Mouse (Mus musculus): ENCODE results near the gene Prmt1. TPM values are rescaled to one million over a fixed set of nuclear protein-coding genes. Genes with fewer than 3 reads are reported as not detected.

Gene Prmt1
- total RNA-seq, 2 experiments from 2014 or later: 143 to 150 TPM

DNA sequence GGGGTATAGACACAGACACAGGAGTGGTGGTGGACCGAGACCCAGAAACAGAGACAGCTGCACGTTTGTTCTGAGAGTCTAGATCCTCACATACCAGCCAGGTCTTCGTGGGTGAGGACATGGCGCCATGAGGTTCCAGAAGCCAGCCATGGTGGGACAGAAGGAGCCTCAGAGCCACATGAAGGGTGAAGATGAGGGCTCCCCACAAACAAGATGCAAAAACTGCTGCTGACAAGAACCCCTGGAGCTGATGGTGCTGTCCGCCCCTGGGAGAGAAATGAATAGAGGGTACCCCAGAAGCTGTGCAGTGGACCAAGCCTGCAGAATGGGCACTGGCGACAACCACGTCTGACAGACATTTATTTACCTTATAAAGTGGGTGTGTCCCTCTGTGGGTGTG, 15.2 kb downstream of the Prmt1 start:
- DNase-seq (ENCODE audit: extremely low spot score in 1 of 2, low spot score in 2 of 2): no peak
- Histone ChIP-seq H3K27ac (no peak overlapping the region; the same call in 1 of the 2 replicates), H3K4me3 (peak overlapping the region; percentile 49; the same call in 1 of the 2 replicates)
- intact Hi-C loops (cut with DNase I): no loop called here
- no peak for TF ChIP-seq CTCF (IDR thresholded peaks at IDR 0.05)

DNA sequence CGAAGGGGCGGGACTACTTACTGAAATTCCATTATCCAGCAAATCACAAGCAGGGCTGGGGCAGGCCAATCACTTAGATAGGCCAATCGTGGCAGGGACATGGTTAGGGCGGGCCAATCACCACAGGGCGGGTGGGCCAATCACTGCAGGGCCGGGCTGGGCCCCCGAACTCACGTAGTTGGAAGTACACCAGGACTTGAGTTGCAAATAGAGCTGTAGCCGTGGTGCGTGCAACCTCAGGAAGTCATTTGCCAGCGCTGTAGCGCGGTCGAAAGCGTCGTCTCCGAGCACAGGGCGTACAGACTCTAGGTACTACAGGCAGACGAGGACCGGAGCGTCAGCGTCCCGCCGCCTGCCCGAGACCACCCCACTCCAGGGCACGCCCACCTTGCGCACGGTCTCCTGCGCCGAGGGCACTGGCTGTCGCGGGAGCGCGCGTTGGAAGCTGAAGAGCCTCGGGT, 16.1 kb downstream of the Prmt1 start:
- H3K27ac ChIP-seq: peak overlapping the region; percentile 4; the same call in 1 of the 2 replicates

DNA sequence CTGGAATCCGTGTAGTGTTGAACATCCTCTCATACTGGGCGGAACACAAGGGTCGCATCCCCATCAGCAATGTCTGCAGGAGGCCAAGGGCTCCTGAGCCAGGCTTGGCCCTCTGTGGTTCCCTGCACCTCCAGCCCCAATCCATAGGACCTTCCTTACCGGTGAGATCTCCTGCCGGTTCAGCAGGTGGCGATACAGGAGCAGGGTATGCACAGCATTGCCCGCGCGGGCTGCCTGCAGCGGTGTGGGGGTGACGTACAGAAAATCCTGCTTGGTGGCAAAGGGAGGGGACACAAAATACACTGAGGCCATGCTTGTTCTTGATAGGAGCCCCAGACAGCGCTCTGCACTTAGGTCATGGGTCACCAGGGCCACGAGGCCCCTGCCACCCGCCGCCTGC, 19.7 kb downstream of the Prmt1 start:
- DNase-seq (ENCODE audit: extremely low spot score in 1 of 2, low spot score in 2 of 2): no peak
- Histone ChIP-seq H3K4me3 (no peak overlapping the region), H3K27ac (no peak overlapping the region)
- intact Hi-C loops (cut with DNase I): no loop called here
- TF ChIP-seq CTCF (IDR thresholded peaks at IDR 0.05): no peak

More for the DNA sequence above, 16.1 kb downstream of the Prmt1 start:
- H3K4me3 ChIP-seq: peak overlapping the region; percentile 49
- no peak for TF ChIP-seq CTCF (IDR thresholded peaks at IDR 0.05)
- intact Hi-C loops (cut with DNase I): no loop called here
- DNase-seq (ENCODE audit: extremely low spot score in 1 of 2, low spot score in 2 of 2): peak; percentile 72 to 80

DNA sequence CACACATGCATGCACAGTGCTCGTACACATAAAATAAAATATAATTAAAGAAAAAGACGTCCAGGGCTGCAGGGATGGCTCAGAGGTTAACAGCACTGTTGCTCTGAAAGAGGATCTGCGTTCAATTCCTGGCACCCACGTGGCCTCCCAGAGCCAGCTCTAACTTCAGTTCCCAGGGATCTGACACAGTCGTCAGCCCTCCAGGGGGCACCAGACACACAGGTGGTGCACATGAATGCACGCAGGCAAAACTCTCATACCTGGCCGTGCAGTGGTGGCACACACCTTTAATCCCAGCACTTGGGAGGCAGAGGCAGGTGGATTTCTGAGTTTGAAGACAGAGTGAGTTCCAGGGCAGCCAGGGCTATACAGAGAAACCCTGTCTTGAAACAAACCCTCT, 20.4 kb downstream of the Prmt1 start:
- Histone ChIP-seq H3K4me3 (no peak overlapping the region), H3K27ac (no peak overlapping the region)
- intact Hi-C loops (cut with DNase I): no loop called here
- DNase-seq (ENCODE audit: extremely low spot score in 1 of 2, low spot score in 2 of 2): no peak
- peak; percentile 27 for TF ChIP-seq CTCF (IDR thresholded peaks at IDR 0.05)

DNA sequence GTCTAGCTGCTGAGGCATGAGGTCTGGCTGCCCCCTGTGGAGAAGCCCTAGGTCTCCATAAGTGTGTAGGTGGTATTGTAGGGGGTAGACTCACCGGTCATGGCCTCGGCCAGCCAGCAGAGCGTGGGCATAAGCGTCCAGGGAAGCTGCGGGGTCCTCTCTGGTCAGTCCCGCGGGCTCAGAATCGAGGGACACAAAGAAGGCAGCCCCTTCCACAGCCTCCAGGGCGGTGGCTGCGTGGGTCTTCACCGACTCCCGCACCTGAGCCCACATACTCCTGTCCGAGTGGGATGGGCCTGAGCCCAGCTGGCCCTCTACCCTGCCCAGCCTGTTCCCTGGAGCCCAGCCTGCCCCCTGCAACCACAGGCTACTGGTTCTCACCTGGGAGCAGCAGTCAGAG, 21.4 kb downstream of the Prmt1 start:
- no peak for DNase-seq (ENCODE audit: extremely low spot score in 1 of 2, low spot score in 2 of 2)
- intact Hi-C loops (cut with DNase I): no loop called here
- no peak for TF ChIP-seq CTCF (IDR thresholded peaks at IDR 0.05)
- Histone ChIP-seq H3K4me3 (no peak overlapping the region), H3K27ac (no peak overlapping the region)

DNA sequence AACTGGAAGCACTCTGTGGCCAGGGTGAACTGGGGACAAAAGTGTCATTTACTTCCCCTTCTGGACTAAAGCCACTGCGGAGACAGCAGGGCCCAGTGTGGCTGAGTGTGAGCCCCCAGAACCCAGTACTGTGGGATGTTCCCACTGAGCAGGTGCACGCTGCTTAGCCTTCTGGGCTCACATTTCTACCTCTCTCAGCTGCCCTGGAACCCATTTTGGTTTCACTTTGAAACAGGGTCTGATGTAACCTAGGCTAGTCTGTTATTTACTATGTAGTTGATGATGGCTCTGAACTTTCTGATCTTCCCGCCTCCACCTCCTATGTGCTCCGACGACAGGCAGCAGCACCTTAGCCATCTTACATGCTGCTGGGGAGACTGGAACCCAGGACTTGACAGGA, 23.5 kb downstream of the Prmt1 start:
- no peak overlapping the region for H3K27ac ChIP-seq
- no peak for DNase-seq (ENCODE audit: extremely low spot score in 1 of 2, low spot score in 2 of 2)
- TF ChIP-seq CTCF (IDR thresholded peaks at IDR 0.05): no peak
- no peak overlapping the region for H3K4me3 ChIP-seq
- intact Hi-C loops (cut with DNase I): no loop called here

DNA sequence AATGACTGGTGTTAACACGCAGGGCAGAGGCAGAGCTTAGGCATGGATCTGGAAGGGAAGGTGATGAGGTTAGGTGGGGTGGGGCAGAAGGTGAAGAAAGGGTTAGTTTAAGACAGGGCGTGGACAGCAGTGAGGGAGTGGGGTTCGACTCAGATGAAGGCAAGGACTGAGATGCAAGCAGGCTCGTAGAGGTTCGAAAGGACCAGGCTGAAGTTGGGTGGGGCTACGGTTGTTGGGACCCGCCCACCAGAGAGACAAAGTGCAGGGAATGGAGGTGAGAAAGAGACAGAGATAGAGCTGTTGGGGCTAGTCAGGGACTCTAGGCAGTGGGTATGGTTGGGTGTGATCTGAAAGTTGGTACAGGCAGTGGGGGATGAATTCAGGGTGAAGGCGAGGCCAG, 24.0 kb downstream of the Prmt1 start:
- no peak overlapping the region for H3K4me3 ChIP-seq
- DNase-seq (ENCODE audit: extremely low spot score in 1 of 2, low spot score in 2 of 2): no peak
- TF ChIP-seq CTCF (IDR thresholded peaks at IDR 0.05): no peak
- intact Hi-C loops (cut with DNase I): no loop called here
- H3K27ac ChIP-seq: no peak overlapping the region

DNA sequence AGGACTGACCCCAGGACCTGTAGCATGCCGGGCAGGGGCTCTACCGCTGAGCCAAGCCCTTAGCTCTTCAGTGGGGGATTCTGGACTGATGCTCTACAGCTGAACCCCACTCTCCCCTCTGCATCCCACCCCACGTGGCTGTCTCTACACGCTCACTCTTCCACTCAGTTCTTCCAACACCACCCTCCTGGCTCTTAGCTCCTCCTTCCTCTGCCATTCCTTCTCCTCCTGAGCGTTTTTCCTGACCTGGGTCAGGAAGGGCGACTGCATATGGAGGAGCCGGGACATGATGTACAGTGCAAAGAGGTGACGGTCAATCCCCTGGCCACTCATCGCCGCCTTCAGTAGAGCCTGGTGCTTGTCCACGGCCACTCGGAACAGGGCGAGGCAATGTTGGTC, 25.9 kb downstream of the Prmt1 start:
- DNase-seq (ENCODE audit: extremely low spot score in 1 of 2, low spot score in 2 of 2): peak in 1 of 2 experiments; percentile 6
- no peak for TF ChIP-seq CTCF (IDR thresholded peaks at IDR 0.05)
- H3K27ac ChIP-seq: no peak overlapping the region
- intact Hi-C loops (cut with DNase I): no loop called here
- H3K4me3 ChIP-seq: no peak overlapping the region

DNA sequence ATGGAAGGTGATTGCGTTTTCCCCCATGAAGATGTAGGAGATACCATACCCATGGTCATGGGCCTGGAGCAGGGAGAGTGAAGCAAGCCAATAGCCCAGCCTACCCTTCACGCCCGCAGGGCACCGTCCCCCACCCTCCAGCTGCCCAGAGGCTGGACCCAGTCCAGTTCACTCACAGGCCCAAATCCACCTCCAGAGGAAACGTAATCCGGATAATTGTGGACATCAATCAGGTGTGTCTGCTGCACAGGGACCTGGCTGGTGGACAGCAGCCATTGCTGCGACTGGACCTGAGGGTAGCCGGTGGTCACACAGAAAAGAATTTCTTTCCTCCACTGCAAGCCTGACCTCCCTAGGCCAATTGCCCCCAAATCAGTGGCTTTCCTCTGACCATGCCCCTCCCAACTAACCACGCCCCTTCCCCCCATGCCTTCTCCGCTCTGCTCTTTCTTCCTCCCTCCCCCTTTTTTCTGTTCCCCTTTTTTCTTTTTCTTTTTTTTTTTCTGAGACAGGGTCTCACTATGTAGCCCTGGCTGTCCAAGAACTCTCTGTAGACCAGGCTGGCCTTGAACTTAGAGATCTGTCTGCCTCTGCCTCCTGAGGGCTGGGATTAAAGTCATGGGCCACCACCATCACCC, 26.4 kb downstream of the Prmt1 start:
- no peak for TF ChIP-seq CTCF (IDR thresholded peaks at IDR 0.05)
- H3K27ac ChIP-seq: no peak overlapping the region
- no peak overlapping the region for H3K4me3 ChIP-seq
- intact Hi-C loops (cut with DNase I): loop anchor here (5.0 kb wide), 2 partner anchors 38 to 58 kb away; no protein-coding TSS in a partner anchor
- DNase-seq (ENCODE audit: extremely low spot score in 1 of 2, low spot score in 2 of 2): peak in 1 of 2 experiments; percentile 6

DNA sequence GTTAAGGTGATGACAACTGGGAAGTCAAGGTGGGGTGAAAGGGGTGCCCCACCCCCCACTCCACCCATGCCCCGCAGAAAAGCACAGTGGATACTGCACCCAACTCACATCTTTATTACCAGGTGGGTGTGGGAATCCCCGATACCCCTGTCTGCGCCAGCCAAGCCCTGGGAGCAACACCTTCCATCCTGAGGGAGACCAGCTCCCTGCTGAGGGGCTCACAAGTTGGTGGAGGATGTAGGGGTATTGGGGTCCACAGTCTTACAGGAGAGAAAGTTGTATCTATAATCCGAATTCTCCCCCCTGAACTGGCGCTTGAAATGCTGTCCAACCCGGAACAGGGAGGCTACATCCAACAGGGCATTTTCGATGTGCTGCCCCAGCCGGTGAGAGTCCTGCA, 27.1 kb downstream of the Prmt1 start:
- intact Hi-C loops (cut with DNase I): loop anchor here (5.0 kb wide), 2 partner anchors 37 to 57 kb away; no protein-coding TSS in a partner anchor
- Histone ChIP-seq H3K4me3 (no peak overlapping the region), H3K27ac (no peak overlapping the region)
- peak in 1 of 2 experiments; percentile 6 for DNase-seq (ENCODE audit: extremely low spot score in 1 of 2, low spot score in 2 of 2)
- no peak for TF ChIP-seq CTCF (IDR thresholded peaks at IDR 0.05)

DNA sequence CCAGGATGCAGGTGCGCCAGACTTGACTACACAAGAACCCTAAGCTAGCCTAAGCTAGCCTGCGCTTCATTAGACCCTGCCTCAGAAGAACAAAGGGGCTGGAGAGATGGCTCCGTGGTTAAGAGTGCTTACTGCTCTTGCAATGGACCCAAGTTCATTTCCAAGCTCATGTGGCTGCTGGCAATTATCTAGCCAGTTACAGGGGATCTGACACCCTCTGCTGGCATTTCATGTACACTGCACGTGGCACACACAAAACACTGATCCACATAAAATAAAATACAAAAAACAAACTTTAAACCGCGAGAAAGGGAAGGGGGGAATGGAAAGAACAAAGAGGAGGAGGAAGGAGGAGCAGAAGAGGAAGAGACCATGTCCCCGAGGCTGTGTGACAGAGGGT, 28.2 kb downstream of the Prmt1 start:
- intact Hi-C loops (cut with DNase I): loop anchor here (5.0 kb wide), 2 partner anchors 36 to 56 kb away; no protein-coding TSS in a partner anchor
- Histone ChIP-seq H3K27ac (no peak overlapping the region), H3K4me3 (no peak overlapping the region)
- TF ChIP-seq CTCF (IDR thresholded peaks at IDR 0.05): peak; percentile 83
- peak in 1 of 2 experiments; percentile 31 for DNase-seq (ENCODE audit: extremely low spot score in 1 of 2, low spot score in 2 of 2)

DNA sequence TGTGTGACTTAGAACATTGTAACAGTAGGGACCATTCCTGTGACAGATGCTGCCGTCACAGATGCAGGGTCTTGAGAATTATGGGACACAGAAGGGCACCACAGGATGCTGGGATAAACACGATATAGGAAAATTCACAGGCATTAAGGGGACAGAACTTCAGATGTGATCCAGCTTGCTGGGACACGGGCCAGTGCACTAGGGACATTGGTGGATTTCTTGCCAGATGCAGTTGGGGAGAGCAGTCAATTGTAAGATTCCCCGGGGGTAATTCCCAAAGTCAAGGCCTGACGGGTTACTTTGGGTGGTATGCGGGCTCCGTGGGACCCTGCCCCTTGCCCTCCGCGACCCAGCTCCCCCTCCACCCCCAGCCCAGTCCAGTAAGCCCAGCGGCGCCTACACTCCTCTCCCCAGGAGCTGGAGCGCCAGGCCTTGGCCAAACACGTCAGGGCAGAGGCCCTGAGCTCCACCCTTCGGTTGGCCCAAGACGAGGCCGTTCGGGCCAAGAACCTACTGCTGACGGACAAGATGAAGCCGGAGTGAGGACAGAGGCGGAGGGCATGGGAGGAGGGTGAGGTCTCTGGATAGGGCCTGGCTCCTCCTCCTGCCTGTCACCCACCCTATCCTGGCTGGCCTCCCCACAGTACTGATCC, 29.1 kb downstream of the Prmt1 start:
- Histone ChIP-seq H3K27ac (no peak overlapping the region), H3K4me3 (no peak overlapping the region)
- DNase-seq (ENCODE audit: extremely low spot score in 1 of 2, low spot score in 2 of 2): peak in 1 of 2 experiments; percentile 8
- TF ChIP-seq CTCF (IDR thresholded peaks at IDR 0.05): no peak
- intact Hi-C loops (cut with DNase I): loop anchor here (5.0 kb wide), 2 partner anchors 35 to 55 kb away; no protein-coding TSS in a partner anchor
